Mouse (Mus musculus) limb, embryonic 10.5 days (tissue): ENCODE data around the gene Olfml2b. TPM values are rescaled to one million over a fixed set of nuclear protein-coding genes. Genes with fewer than 3 reads are reported as not detected.

Experiments used
- DNase-seq: peaks from one replicate; pipeline ENCODE4 v3.0.0-alpha.2; 2017; ENCODE audit warnings: low spot score
- H3K27ac ChIP-seq: fragments of 300-500 bp; sonication (generic); 2 replicates; pipeline ENCODE4 v1.5.1; 2016; ENCODE audit warnings: mild to moderate bottlenecking
- H3K27me3 ChIP-seq: fragments of 300-500 bp; sonication (generic); 2 replicates; pipeline ENCODE4 v1.6.1; 2016; ENCODE audit warnings: low read depth, mild to moderate bottlenecking; ENCODE audit not compliant: poor library complexity, severe bottlenecking
- H3K36me3 ChIP-seq: fragments of 300-500 bp; sonication (generic); 2 replicates; pipeline ENCODE4 v1.6.1; 2016; ENCODE audit warnings: mild to moderate bottlenecking, moderate library complexity
- H3K4me1 ChIP-seq: fragments of 300-500 bp; sonication (generic); 2 replicates; pipeline ENCODE4 v1.6.1; 2016
- H3K4me3 ChIP-seq: fragments of 300-500 bp; sonication (generic); 2 replicates; pipeline ENCODE4 v1.5.1; 2016; ENCODE audit warnings: mild to moderate bottlenecking, moderate library complexity
- H3K9me3 ChIP-seq: fragments of 300-500 bp; sonication (generic); replicated peaks from 2 replicates; pipeline ENCODE4 v1.6.1; 2016; ENCODE audit warnings: mild to moderate bottlenecking
- WGBS: fragments of 180-500 bp; shearing (Covaris S2); methylation state at CpG from one replicate; pipeline ENCODE4 v1.1.7; 2016; 5-methylcytosine and 5-hydroxymethylcytosine counted together
- polyA plus RNA-seq: library from polyadenylated mRNA; unstranded; fragments of >200 nt; fragmentation: Nextera tagmentation; extraction: Ambion mirVana; gene quantifications from 2 replicates; pipeline ENCODE4 v1.2.1, GENCODE M21; 2016

Gene Olfml2b
- polyA plus RNA-seq, 1 experiment from 2014 or later: 8.1 TPM

- WGBS: 85% methylated on average over 6 of the region's 6 CpGs
- no peak for DNase-seq
- Histone ChIP-seq H3K4me3 (no peak overlapping the region), H3K27ac (no peak overlapping the region), H3K9me3 (no peaks in the 10 kb centered on the region), H3K36me3 (peaks cover 5% of the 10 kb centered on the region), H3K4me1 (peaks cover 2% of the 10 kb centered on the region; the same call in 1 of the 2 replicates), H3K27me3 (no peaks in the 10 kb centered on the region)
These were observed 39.5 kb downstream of the Olfml2b start for GRCm38 (mm10) chr1:170683863-170684262.

- Histone ChIP-seq H3K27ac (no peak overlapping the region), H3K36me3 (no peaks in the 10 kb centered on the region)
- 95% methylated on average over 8 of the region's 8 CpGs for WGBS
These were observed 45.4 kb downstream of the Olfml2b start for GRCm38 (mm10) chr1:170689773-170690172.

DNA sequence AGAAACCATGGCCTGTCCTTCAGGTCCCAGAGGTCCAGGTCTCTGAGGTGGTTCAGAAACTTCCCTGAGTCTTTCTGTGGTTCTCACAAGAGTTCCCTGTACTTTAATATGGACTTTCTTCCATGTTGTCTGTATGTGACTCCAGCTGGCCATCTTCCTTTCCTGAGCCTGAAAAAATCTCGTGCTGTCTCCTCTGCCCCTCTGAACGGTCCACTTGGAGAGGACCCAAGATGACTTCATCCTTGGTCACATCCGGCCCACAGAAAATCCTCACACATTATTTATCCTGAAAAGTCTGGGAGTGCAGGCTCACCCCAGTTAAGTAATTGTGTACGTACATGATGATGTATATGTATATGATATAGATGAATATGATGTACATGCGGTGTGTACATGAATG lies 47.0 kb downstream of the Olfml2b start:
- Histone ChIP-seq H3K36me3 (no peaks in the 10 kb centered on the region), H3K4me1 (peaks cover 6% of the 10 kb centered on the region), H3K27ac (no peak overlapping the region), H3K27me3 (no peaks in the 10 kb centered on the region), H3K9me3 (no peaks in the 10 kb centered on the region), H3K4me3 (no peak overlapping the region)
- 97% methylated on average over 5 of the region's 5 CpGs for WGBS
- no peak for DNase-seq

More at GRCm38 (mm10) chr1:170689773-170690172, 45.4 kb downstream of the Olfml2b start:
- Histone ChIP-seq H3K4me3 (no peak overlapping the region), H3K4me1 (no peaks in the 10 kb centered on the region; the same call in 1 of the 2 replicates), H3K27me3 (no peaks in the 10 kb centered on the region), H3K9me3 (no peaks in the 10 kb centered on the region)
- DNase-seq: no peak

DNA sequence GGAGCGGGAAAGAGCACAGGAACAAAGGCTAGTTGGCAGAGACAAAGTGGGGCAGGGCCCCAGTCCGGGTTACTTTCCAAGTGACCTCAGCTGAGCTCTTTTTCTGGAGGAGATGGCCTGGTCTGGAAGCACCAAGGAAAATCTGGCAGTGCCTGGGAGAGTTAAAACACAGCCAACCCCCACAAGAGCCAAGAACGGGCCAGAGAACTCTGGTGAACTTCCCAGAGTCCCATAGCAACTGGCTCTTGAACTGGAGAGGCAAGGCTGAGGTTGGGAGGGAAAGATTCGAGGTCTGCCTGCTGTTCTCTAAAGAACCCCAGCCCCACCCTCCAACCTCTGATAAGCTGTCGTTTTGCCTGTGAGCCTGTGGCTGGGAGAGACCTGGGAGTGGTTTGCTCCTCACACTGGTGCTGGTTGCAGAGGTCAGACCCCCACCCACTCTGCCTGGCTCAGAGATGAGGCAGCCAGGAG lies 50.5 kb downstream of the Olfml2b start:
- H3K4me3 ChIP-seq: no peak overlapping the region
- H3K27me3 ChIP-seq: no peaks in the 10 kb centered on the region
- H3K27ac ChIP-seq: no peak overlapping the region
- H3K4me1 ChIP-seq: peaks cover 6% of the 10 kb centered on the region
- 59% methylated on average over 5 of the region's 5 CpGs for WGBS
- H3K9me3 ChIP-seq: no peaks in the 10 kb centered on the region
- no peak for DNase-seq
- no peaks in the 10 kb centered on the region for H3K36me3 ChIP-seq

GRCm38 (mm10) chr1:170695326-170695725 lies 51.0 kb downstream of the Olfml2b start:
- Histone ChIP-seq H3K9me3 (no peaks in the 10 kb centered on the region), H3K27ac (no peak overlapping the region), H3K27me3 (no peaks in the 10 kb centered on the region), H3K4me1 (peaks cover 6% of the 10 kb centered on the region), H3K4me3 (no peak overlapping the region), H3K36me3 (no peaks in the 10 kb centered on the region)
- 77% methylated on average over 6 of the region's 6 CpGs for WGBS
- no peak for DNase-seq

- Histone ChIP-seq H3K36me3 (no peaks in the 10 kb centered on the region), H3K27me3 (no peaks in the 10 kb centered on the region), H3K9me3 (no peaks in the 10 kb centered on the region), H3K4me3 (no peak overlapping the region), H3K27ac (no peak overlapping the region), H3K4me1 (peaks cover 19% of the 10 kb centered on the region)
- 94% methylated on average over 8 of the region's 8 CpGs for WGBS
- DNase-seq: no peak
These were observed 52.7 kb downstream of the Olfml2b start for GRCm38 (mm10) chr1:170696996-170697395.

DNA sequence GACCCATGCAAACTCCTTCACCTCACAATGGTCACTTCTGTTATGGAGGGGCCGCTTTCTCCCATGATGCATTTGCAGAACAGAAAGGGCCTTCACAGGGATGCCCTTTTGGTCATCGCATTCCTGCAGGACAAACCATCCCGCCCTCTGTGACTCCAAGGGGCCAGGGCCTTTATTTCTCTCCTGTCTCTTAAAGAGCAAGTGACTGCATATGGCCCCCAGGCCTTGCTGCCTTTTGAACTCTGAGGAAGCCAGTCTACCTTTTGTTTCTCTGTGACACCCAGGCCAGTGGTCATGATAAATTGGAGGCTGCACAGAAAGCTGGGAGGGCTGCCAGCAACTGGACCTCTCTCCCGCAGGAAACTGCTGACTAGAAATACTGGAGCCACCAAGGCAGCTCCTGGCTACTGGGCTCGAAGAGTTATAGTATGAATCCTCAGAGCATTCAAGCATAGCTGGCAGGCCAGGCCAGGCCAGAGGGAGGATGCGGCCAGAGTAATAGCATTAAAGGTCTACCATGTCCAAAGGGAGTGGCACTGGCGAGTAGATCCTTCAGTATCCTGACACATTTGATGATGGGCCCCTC lies 53.5 kb downstream of the Olfml2b start:
- Histone ChIP-seq H3K36me3 (no peaks in the 10 kb centered on the region), H3K4me3 (no peak overlapping the region), H3K4me1 (peaks cover 19% of the 10 kb centered on the region), H3K9me3 (no peaks in the 10 kb centered on the region), H3K27me3 (no peaks in the 10 kb centered on the region), H3K27ac (no peak overlapping the region)
- DNase-seq: no peak
- 84% methylated on average over 7 of the region's 7 CpGs for WGBS

DNA sequence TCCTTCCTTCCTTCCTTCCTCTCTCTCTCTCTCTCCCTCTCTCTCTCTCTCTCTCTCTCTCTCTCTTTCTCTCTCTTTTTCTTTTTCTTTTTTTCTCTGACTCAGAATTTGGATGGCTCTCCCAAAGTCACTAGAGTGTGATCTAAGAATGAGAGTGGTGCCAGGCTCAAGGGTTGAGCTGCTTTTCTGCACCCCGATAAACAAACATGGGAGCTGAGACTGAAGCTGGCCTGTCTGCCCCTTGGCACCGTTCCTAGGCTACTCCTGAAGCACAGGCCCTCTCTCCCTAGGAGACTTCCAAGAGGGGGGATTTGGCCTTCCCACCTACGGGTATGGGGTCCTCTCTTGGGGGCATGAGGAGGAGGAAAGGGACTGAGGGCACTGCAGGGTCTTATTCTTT lies 54.4 kb downstream of the Olfml2b start:
- H3K27ac ChIP-seq: no peak overlapping the region
- H3K36me3 ChIP-seq: no peaks in the 10 kb centered on the region
- H3K4me1 ChIP-seq: peaks cover 19% of the 10 kb centered on the region
- WGBS: 86% methylated on average over 3 of the region's 3 CpGs
- H3K4me3 ChIP-seq: no peak overlapping the region
- no peaks in the 10 kb centered on the region for H3K9me3 ChIP-seq
- DNase-seq: no peak
- H3K27me3 ChIP-seq: no peaks in the 10 kb centered on the region

- H3K4me3 ChIP-seq: no peak overlapping the region
- no peak for DNase-seq
- no peaks in the 10 kb centered on the region for H3K27me3 ChIP-seq
- no peak overlapping the region for H3K27ac ChIP-seq
- H3K36me3 ChIP-seq: no peaks in the 10 kb centered on the region
- H3K4me1 ChIP-seq: peaks cover 19% of the 10 kb centered on the region
- no peaks in the 10 kb centered on the region for H3K9me3 ChIP-seq
- 89% methylated on average over 9 of the region's 9 CpGs for WGBS
These were observed 55.2 kb downstream of the Olfml2b start for GRCm38 (mm10) chr1:170699553-170699952.

- no peaks in the 10 kb centered on the region for H3K27me3 ChIP-seq
- no peak overlapping the region for H3K4me3 ChIP-seq
- peaks cover 12% of the 10 kb centered on the region for H3K4me1 ChIP-seq
- H3K9me3 ChIP-seq: no peaks in the 10 kb centered on the region
- no peak for DNase-seq
- no peaks in the 10 kb centered on the region for H3K36me3 ChIP-seq
- H3K27ac ChIP-seq: peak overlapping the region; percentile 42; the same call in 1 of the 2 replicates
- 86% methylated on average over 3 of the region's 3 CpGs for WGBS
These were observed 56.2 kb downstream of the Olfml2b start for GRCm38 (mm10) chr1:170700496-170701027.

GRCm38 (mm10) chr1:170701178-170701577 lies 56.8 kb downstream of the Olfml2b start:
- Histone ChIP-seq H3K4me1 (peaks cover 12% of the 10 kb centered on the region), H3K27me3 (no peaks in the 10 kb centered on the region), H3K27ac (peak overlapping the region; percentile 42), H3K9me3 (no peaks in the 10 kb centered on the region), H3K4me3 (no peak overlapping the region), H3K36me3 (no peaks in the 10 kb centered on the region)
- DNase-seq: peak; percentile 51
- WGBS: 31% methylated on average over 3 of the region's 3 CpGs

DNA sequence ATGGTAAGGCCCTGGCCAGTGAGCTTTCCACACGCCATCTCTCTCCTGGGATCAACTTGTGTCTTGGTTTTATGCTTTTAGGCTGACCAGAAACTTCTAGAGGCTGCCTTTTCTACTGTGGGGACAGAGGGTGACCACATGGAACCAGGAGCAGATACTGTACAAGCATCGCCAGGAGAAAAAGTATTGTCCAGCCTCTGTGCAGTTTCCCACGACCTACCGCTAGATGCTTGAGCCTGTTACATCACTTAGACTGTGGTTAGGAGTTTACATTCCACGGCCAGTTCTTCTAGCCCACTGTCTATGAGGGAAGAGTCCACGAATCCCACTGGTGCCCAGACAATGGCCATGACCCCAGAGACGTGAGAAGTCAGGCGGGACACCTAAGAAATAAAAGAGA lies 57.2 kb downstream of the Olfml2b start:
- 91% methylated on average over 8 of the region's 8 CpGs for WGBS
- Histone ChIP-seq H3K9me3 (no peaks in the 10 kb centered on the region), H3K27me3 (no peaks in the 10 kb centered on the region), H3K27ac (peak overlapping the region; percentile 42; the same call in 1 of the 2 replicates), H3K36me3 (no peaks in the 10 kb centered on the region), H3K4me1 (peaks cover 12% of the 10 kb centered on the region), H3K4me3 (no peak overlapping the region)
- DNase-seq: no peak

GRCm38 (mm10) chr1:170702263-170702662 lies 57.9 kb downstream of the Olfml2b start:
- H3K27me3 ChIP-seq: no peaks in the 10 kb centered on the region
- DNase-seq: no peak
- H3K4me3 ChIP-seq: no peak overlapping the region
- H3K27ac ChIP-seq: no peak overlapping the region
- no peaks in the 10 kb centered on the region for H3K9me3 ChIP-seq
- H3K4me1 ChIP-seq: peaks cover 12% of the 10 kb centered on the region
- 88% methylated on average over 2 of the region's 2 CpGs for WGBS
- no peaks in the 10 kb centered on the region for H3K36me3 ChIP-seq
